Mouse (Mus musculus): ENCODE results near the gene Myo1e.

The Myo1e gene

GRCm38 (mm10) chr9:70401937-70402539 is 194.9 kb downstream of the Myo1e start:
- DNase-seq (ENCODE audit: low read depth in 1 of 2, low spot score in 2 of 2): no peak

- DNase-seq (ENCODE audit: low read depth in 1 of 2, low spot score in 2 of 2): no peak
Observed at GRCm38 (mm10) chr9:70406596-70406995, 199.4 kb downstream of the Myo1e start.

GRCm38 (mm10) chr9:70408791-70409190 is 201.6 kb downstream of the Myo1e start:
- no peak for DNase-seq (ENCODE audit: low read depth in 1 of 2, low spot score in 2 of 2)

- no peak for DNase-seq (ENCODE audit: low read depth in 1 of 2, low spot score in 2 of 2)
Observed at GRCm38 (mm10) chr9:70409743-70410142, 202.6 kb downstream of the Myo1e start.

- DNase-seq (ENCODE audit: low read depth in 1 of 2, low spot score in 2 of 2): no peak
Observed at GRCm38 (mm10) chr9:70410668-70411067, 203.5 kb downstream of the Myo1e start.

GRCm38 (mm10) chr9:70413038-70413437 is 205.9 kb downstream of the Myo1e start:
- no peak for DNase-seq (ENCODE audit: low read depth in 1 of 2, low spot score in 2 of 2)

GRCm38 (mm10) chr9:70416412-70416811 is 209.3 kb downstream of the Myo1e start:
- no peak for DNase-seq (ENCODE audit: low read depth in 1 of 2, low spot score in 2 of 2)

GRCm38 (mm10) chr9:70421257-70422056 is 214.3 kb downstream of the Myo1e start, which contains the start of gene Ccnb2:
Ccnb2 (minus strand) TSS chr9:70421547.
- peak; percentile 61 to 63 for DNase-seq (ENCODE audit: low read depth in 1 of 2, low spot score in 2 of 2)

- DNase-seq (ENCODE audit: low read depth in 1 of 2, low spot score in 2 of 2): no peak
Observed at GRCm38 (mm10) chr9:70422661-70423060, 215.5 kb downstream of the Myo1e start.

- no peak for DNase-seq (ENCODE audit: low read depth in 1 of 2, low spot score in 2 of 2)
Observed at GRCm38 (mm10) chr9:70439959-70440358, 232.8 kb downstream of the Myo1e start.

- no peak for DNase-seq (ENCODE audit: low read depth in 1 of 2, low spot score in 2 of 2)
Observed at GRCm38 (mm10) chr9:70449072-70449471, 241.9 kb downstream of the Myo1e start.

Measured in monocyte, adult 2 months (primary cell).